Mouse (Mus musculus): ENCODE data around the gene Msln. TPM values are rescaled to one million over a fixed set of nuclear protein-coding genes. Genes with fewer than 3 reads are reported as not detected.
A peak's percentile ranks its signal among the peaks of the same experiment; 100 is the strongest.

The Msln gene
- polyA plus RNA-seq, 1 experiment from 2014 or later: 1.4 TPM

DNA sequence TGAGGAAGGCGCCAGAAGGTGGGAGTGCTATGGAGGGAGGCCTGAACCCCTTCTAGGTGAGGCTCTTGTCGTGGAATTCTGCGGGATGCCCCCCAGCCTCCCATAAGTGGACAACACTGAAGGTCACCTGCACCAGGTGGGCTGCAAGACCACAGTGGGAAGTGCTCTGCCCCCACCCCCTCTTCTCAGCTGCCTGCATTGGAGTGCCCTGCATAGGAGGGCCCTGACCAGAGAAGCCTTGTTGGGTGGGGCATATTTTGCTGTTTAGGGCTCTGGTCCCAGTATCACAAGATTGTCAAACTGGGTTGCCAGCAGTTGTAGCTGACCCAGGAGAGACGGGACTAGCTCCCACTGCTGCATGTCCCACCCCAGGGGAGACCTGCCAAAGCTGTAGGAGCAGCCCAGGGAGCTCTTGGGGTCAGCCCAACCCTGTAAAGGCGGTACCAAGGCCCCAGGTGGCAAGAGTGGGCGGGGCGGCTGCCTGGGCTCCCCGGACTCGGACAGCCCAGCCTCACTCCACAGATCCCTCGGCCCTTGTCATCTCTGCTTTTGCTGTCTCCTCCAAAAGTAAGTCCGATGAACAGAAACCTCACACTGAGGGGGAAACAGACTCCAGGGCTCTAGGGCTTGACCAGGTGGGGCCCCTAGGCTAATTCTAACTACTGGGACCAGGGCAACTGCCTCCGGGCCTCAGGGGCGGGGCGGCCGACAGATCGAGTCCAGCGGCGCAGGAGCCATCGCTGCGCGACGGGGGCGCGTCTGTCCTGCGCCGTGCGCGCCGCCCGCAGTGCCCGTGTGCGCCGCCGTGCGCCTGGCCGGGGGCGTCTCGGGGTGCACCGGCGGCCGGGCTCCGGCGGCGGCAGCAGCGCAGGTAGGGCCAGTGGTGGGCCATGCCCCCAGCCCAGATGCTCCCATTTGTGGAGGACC lies 37.2 kb downstream of the Msln start, which contains the start of gene Gng13:
TSS of gene Gng13 (plus strand) at position 461 of the 927 bp plus-strand sequence.
- H3K27me3 ChIP-seq (replicated peaks): peaks cover 36% of the 10 kb centered on the region
- no peak; the same call in 1 of the 2 replicates for ATAC-seq (ENCODE audit: low FRiP score)
- H3K36me3 ChIP-seq: no peaks in the 10 kb centered on the region
- H3K4me3 ChIP-seq (replicated peaks): peak within 1 kb of the TSS; percentile 42
- H3K4me2 ChIP-seq: peak within 1 kb of the TSS; percentile 82
- peaks cover 12% of the 10 kb centered on the region for H3K4me1 ChIP-seq
- H3K9me3 ChIP-seq (replicated peaks): no peaks in the 10 kb centered on the region
- peak within 1 kb of the TSS; percentile 51 for H3K9ac ChIP-seq (replicated peaks)
- 1% methylated on average over 45 of the region's 45 CpGs for WGBS
- no peak within 1 kb of the TSS for H3K27ac ChIP-seq (replicated peaks)

GRCm38 (mm10) chr17:25716130-25716529 lies 38.0 kb downstream of the Msln start:
- H3K36me3 ChIP-seq: no peaks in the 10 kb centered on the region
- H3K9ac ChIP-seq (replicated peaks): no peak overlapping the region
- H3K9me3 ChIP-seq (replicated peaks): no peaks in the 10 kb centered on the region
- ATAC-seq (ENCODE audit: low FRiP score): no peak
- no peak overlapping the region for H3K27ac ChIP-seq (replicated peaks)
- H3K4me2 ChIP-seq: no peak overlapping the region
- 11% methylated on average over 6 of the region's 6 CpGs for WGBS
- H3K27me3 ChIP-seq (replicated peaks): peaks cover 36% of the 10 kb centered on the region
- H3K4me1 ChIP-seq: peaks cover 12% of the 10 kb centered on the region
- no peak overlapping the region for H3K4me3 ChIP-seq (replicated peaks)

GRCm38 (mm10) chr17:25715627-25716026 lies 38.6 kb downstream of the Msln start:
- H3K9me3 ChIP-seq (replicated peaks): no peaks in the 10 kb centered on the region
- peaks cover 36% of the 10 kb centered on the region for H3K27me3 ChIP-seq (replicated peaks)
- no peak overlapping the region for H3K27ac ChIP-seq (replicated peaks)
- WGBS: 59% methylated on average over 3 of the region's 3 CpGs
- no peak overlapping the region for H3K4me3 ChIP-seq (replicated peaks)
- no peak overlapping the region for H3K9ac ChIP-seq (replicated peaks)
- H3K36me3 ChIP-seq: no peaks in the 10 kb centered on the region
- ATAC-seq (ENCODE audit: low FRiP score): no peak
- no peak overlapping the region for H3K4me2 ChIP-seq
- peaks cover 12% of the 10 kb centered on the region for H3K4me1 ChIP-seq

DNA sequence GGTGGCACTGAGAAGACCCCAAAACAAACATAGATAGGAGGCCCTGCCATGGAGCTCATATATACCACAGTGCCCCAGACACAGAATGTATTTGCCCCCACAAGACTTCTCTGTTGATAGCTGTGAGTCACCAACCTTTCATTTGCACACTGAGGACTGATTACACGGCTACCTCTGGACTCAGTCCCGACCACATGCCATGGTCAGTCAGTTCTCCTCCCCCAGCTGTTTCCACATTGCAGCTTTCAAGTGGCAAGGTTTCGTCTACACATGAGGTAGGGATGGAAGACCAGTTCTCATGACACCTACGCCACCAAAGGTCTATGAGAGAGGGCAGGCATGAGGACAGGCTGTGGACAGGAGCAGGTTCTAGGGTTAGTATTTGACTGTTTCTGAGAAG lies 43.0 kb downstream of the Msln start:
- no peaks in the 10 kb centered on the region for H3K4me1 ChIP-seq
- no peak overlapping the region for H3K27ac ChIP-seq (replicated peaks)
- no peak overlapping the region for H3K9ac ChIP-seq (replicated peaks)
- no peak overlapping the region for H3K4me2 ChIP-seq
- no peak overlapping the region for H3K4me3 ChIP-seq (replicated peaks)
- H3K9me3 ChIP-seq (replicated peaks): no peaks in the 10 kb centered on the region
- no peaks in the 10 kb centered on the region for H3K36me3 ChIP-seq
- 87% methylated on average over 4 of the region's 4 CpGs for WGBS
- peaks cover 12% of the 10 kb centered on the region for H3K27me3 ChIP-seq (replicated peaks)
- ATAC-seq (ENCODE audit: low FRiP score): no peak

DNA sequence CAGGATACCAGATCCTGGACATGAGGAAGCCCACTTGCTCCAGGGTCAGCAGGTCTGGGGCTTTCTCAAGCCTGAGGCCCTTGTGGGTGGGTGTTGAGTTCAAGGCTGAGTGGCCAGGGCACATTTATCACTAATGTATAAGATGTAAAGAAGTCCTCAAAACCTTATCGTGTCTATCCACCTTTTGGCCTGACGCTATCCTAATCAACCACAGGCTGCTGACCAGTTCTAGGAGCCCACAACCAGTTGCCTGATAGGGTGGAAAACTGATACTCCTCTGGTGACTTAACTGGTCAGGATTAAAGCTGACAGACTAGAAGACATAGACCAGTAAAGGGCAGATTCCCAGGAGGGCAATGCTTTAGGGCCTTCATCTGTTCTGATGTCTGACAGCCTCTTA lies 44.2 kb downstream of the Msln start:
- H3K4me3 ChIP-seq (replicated peaks): no peak overlapping the region
- no peaks in the 10 kb centered on the region for H3K4me1 ChIP-seq
- H3K4me2 ChIP-seq: no peak overlapping the region
- no peak overlapping the region for H3K9ac ChIP-seq (replicated peaks)
- ATAC-seq (ENCODE audit: low FRiP score): no peak
- H3K36me3 ChIP-seq: no peaks in the 10 kb centered on the region
- no peaks in the 10 kb centered on the region for H3K9me3 ChIP-seq (replicated peaks)
- no peak overlapping the region for H3K27ac ChIP-seq (replicated peaks)
- 100% methylated on average over 2 of the region's 2 CpGs for WGBS
- 0 out of 2 replicates have a peak, but pooled peaks cover 3% of the 10 kb centered on the region for H3K27me3 ChIP-seq (replicated peaks)

- Histone ChIP-seq H3K9me3 (replicated peaks) (no peaks in the 10 kb centered on the region), H3K4me1 (no peaks in the 10 kb centered on the region), H3K9ac (replicated peaks) (no peak overlapping the region), H3K27ac (replicated peaks) (no peak overlapping the region), H3K4me3 (replicated peaks) (no peak overlapping the region), H3K36me3 (no peaks in the 10 kb centered on the region), H3K27me3 (replicated peaks) (peaks cover 8% of the 10 kb centered on the region), H3K4me2 (no peak overlapping the region)
- 58% methylated on average over 9 of the region's 9 CpGs for WGBS
- no peak for ATAC-seq (ENCODE audit: low FRiP score)
Measured at GRCm38 (mm10) chr17:25700863-25701496, 53.2 kb downstream of the Msln start.

Small RNA genes within 50 kb of the gene (microRNA-seq; reads per million reads assigned to microRNA genes)
- gene Gm25083 (not detected), gene Mir6966 (not detected)

Other genes starting within 250 kb of the Msln start
- gene Sox8, start 183.7 kb downstream of the Msln start, polyA plus RNA-seq (2015; fragmentation: Nextera tagmentation; extraction: Ambion mirVana): 16.0 and 16.9 TPM in 2 replicates
- 26.2 and 26.9 TPM in 2 replicates for gene Lmf1, start 175.3 kb downstream of the Msln start, polyA plus RNA-seq (2015; fragmentation: Nextera tagmentation; extraction: Ambion mirVana)
- gene Gng13, start 37.2 kb downstream of the Msln start, polyA plus RNA-seq (2015; fragmentation: Nextera tagmentation; extraction: Ambion mirVana): 8.0 and 8.3 TPM in 2 replicates
- gene Chtf18, start 27.0 kb downstream of the Msln start, polyA plus RNA-seq (2015; fragmentation: Nextera tagmentation; extraction: Ambion mirVana): 5.8 and 10.1 TPM in 2 replicates
- gene Rpusd1, start 26.7 kb downstream of the Msln start, polyA plus RNA-seq (2015; fragmentation: Nextera tagmentation; extraction: Ambion mirVana): 29.3 and 30.3 TPM in 2 replicates
- not detected in 2 replicates for gene Mslnl, start 18.3 kb downstream of the Msln start, polyA plus RNA-seq (2015; fragmentation: Nextera tagmentation; extraction: Ambion mirVana)
- gene Narfl, start 19.4 kb upstream of the Msln start, polyA plus RNA-seq (2015; fragmentation: Nextera tagmentation; extraction: Ambion mirVana): 26.6 and 30.6 TPM in 2 replicates
- 137 and 153 TPM in 2 replicates for gene Haghl, start 31.3 kb upstream of the Msln start, polyA plus RNA-seq (2015; fragmentation: Nextera tagmentation; extraction: Ambion mirVana)
- gene Ccdc78, start 32.2 kb upstream of the Msln start, polyA plus RNA-seq (2015; fragmentation: Nextera tagmentation; extraction: Ambion mirVana): 0.17 and 0.41 TPM in 2 replicates
- gene Fam173a, start 38.5 kb upstream of the Msln start, polyA plus RNA-seq (2015; fragmentation: Nextera tagmentation; extraction: Ambion mirVana): 94.0 and 94.1 TPM in 2 replicates
- gene AC134908.4, start 41.3 kb upstream of the Msln start, polyA plus RNA-seq (2015; fragmentation: Nextera tagmentation; extraction: Ambion mirVana): 3.1 TPM in 1 of 2 replicates, not detected in the other
- 72.7 and 75.2 TPM in 2 replicates for gene Metrn, start 42.8 kb upstream of the Msln start, polyA plus RNA-seq (2015; fragmentation: Nextera tagmentation; extraction: Ambion mirVana)
- gene Fbxl16, start 54.7 kb upstream of the Msln start, polyA plus RNA-seq (2015; fragmentation: Nextera tagmentation; extraction: Ambion mirVana): 31.3 and 40.9 TPM in 2 replicates
- 26.5 and 29.9 TPM in 2 replicates for gene Wdr24, start 69.2 kb upstream of the Msln start, polyA plus RNA-seq (2015; fragmentation: Nextera tagmentation; extraction: Ambion mirVana)
- gene Jmjd8, start 74.5 kb upstream of the Msln start, polyA plus RNA-seq (2015; fragmentation: Nextera tagmentation; extraction: Ambion mirVana): 48.5 and 49.8 TPM in 2 replicates
- gene Stub1, start 79.0 kb upstream of the Msln start, polyA plus RNA-seq (2015; fragmentation: Nextera tagmentation; extraction: Ambion mirVana): 380 TPM in 2 replicates
- gene Rhbdl1, start 82.9 kb upstream of the Msln start, polyA plus RNA-seq (2015; fragmentation: Nextera tagmentation; extraction: Ambion mirVana): 45.9 and 56.9 TPM in 2 replicates
- 11.6 and 14.6 TPM in 2 replicates for gene Gm20683, start 87.4 kb upstream of the Msln start, polyA plus RNA-seq (2015; fragmentation: Nextera tagmentation; extraction: Ambion mirVana)
- 17.8 and 23.0 TPM in 2 replicates for gene Rhot2, start 90.5 kb upstream of the Msln start, polyA plus RNA-seq (2015; fragmentation: Nextera tagmentation; extraction: Ambion mirVana)
- 15.5 and 18.1 TPM in 2 replicates for gene Wdr90, start 107.1 kb upstream of the Msln start, polyA plus RNA-seq (2015; fragmentation: Nextera tagmentation; extraction: Ambion mirVana)
- 30.3 and 30.7 TPM in 2 replicates for gene Mcrip2, start 114.4 kb upstream of the Msln start, polyA plus RNA-seq (2015; fragmentation: Nextera tagmentation; extraction: Ambion mirVana)
- gene Mettl26, start 120.7 kb upstream of the Msln start, polyA plus RNA-seq (2015; fragmentation: Nextera tagmentation; extraction: Ambion mirVana): 64.9 and 65.4 TPM in 2 replicates
- gene Wfikkn1, start 126.5 kb upstream of the Msln start, polyA plus RNA-seq (2015; fragmentation: Nextera tagmentation; extraction: Ambion mirVana): 0.47 and 0.52 TPM in 2 replicates
- gene Rab40c, start 165.3 kb upstream of the Msln start, polyA plus RNA-seq (2015; fragmentation: Nextera tagmentation; extraction: Ambion mirVana): 46.2 and 50.5 TPM in 2 replicates
- gene Pigq, start 190.6 kb upstream of the Msln start, polyA plus RNA-seq (2015; fragmentation: Nextera tagmentation; extraction: Ambion mirVana): 71.9 and 78.2 TPM in 2 replicates
- gene Nhlrc4, start 190.6 kb upstream of the Msln start, polyA plus RNA-seq (2015; fragmentation: Nextera tagmentation; extraction: Ambion mirVana): not detected in 2 replicates
- gene A930017K11Rik, start 198.2 kb upstream of the Msln start, polyA plus RNA-seq (2015; fragmentation: Nextera tagmentation; extraction: Ambion mirVana): 0.24 TPM in 1 of 2 replicates, not detected in the other
- 20.1 and 22.5 TPM in 2 replicates for gene Capn15, start 231.4 kb upstream of the Msln start, polyA plus RNA-seq (2015; fragmentation: Nextera tagmentation; extraction: Ambion mirVana)

Measured in neural tube, embryonic 15.5 days (tissue).